Mouse (Mus musculus): ENCODE measurements around the gene Thap11.

Thap11 gene

GRCm38 (mm10) chr8:105900941-105901616, 46.1 kb downstream of the Thap11 start:
- DNase-seq, result no peak
